Mouse (Mus musculus) common myeloid progenitor, adult 5-6 weeks (primary cell): ENCODE measurements around the gene Tax1bp1. TPM values are rescaled to one million over a fixed set of nuclear protein-coding genes. Genes with fewer than 3 reads are reported as not detected.
A peak's percentile ranks its signal among the peaks of the same experiment; 100 is the strongest.

Experiments
- ATAC-seq: replicated peaks from 2 replicates; pipeline ENCODE4 v1.8.0; 2016; ENCODE audit warnings: low read depth, mild to moderate bottlenecking, moderate TSS enrichment, inconsistent platforms; ENCODE audit not compliant: poor library complexity, severe bottlenecking
- total RNA-seq: library from RNA; stranded (forward); fragments of 200-1000, 187-1606 nt; gene quantifications from 2 replicates; pipeline ENCODE4 v1.2.3, GENCODE M21; 2017

The Tax1bp1 gene
- total RNA-seq, 1 experiment from 2014 or later: 329 TPM

- no peak for ATAC-seq
Measured at GRCm38 (mm10) chr6:52792455-52792854, 78.9 kb downstream of the Tax1bp1 start.

GRCm38 (mm10) chr6:52795029-52795841, 81.7 kb downstream of the Tax1bp1 start:
- ATAC-seq: no peak

GRCm38 (mm10) chr6:52796035-52796598, 82.6 kb downstream of the Tax1bp1 start:
- ATAC-seq: no peak

GRCm38 (mm10) chr6:52796691-52797090, 83.2 kb downstream of the Tax1bp1 start:
- ATAC-seq: no peak

- no peak for ATAC-seq
Measured at GRCm38 (mm10) chr6:52797252-52797800, 83.8 kb downstream of the Tax1bp1 start.

DNA sequence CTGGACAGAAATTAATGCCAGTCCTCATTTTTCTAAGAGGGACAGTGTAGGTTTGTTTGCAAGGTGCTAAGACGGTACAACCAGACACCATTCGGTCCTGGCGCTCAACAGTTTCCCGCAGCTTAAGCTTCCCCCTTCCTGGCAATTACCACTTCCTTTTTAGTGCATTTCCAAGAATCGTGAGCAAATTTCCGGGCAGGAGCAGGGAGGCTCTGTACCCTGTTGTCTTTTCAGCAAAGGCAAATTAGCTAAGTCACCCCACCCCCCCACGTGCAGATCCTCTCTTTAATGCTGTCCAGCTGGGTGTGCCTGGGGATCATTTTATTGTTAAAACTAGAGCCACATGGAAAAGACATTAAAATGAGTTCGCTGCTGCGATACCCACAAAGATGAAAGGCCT, 88.7 kb downstream of the Tax1bp1 start:
- peak; percentile 58 for ATAC-seq

- no peak for ATAC-seq
Measured at GRCm38 (mm10) chr6:52805237-52805856, 91.8 kb downstream of the Tax1bp1 start.

Other genes starting within 250 kb of the Tax1bp1 start
- gene Hibadh, start 73.3 kb upstream of the Tax1bp1 start, total RNA-seq: 57.6 and 70.8 TPM in 2 replicates